Mouse (Mus musculus) intestine, embryonic 16.5 days (tissue): ENCODE data around the gene Kitl. TPM values are rescaled to one million over a fixed set of nuclear protein-coding genes. Genes with fewer than 3 reads are reported as not detected.

Source experiments
- ATAC-seq: fragments of 200-750 bp; cut with Nextera tagmentation; 2 replicates; pipeline ENCODE4 v1.8.0; 2017; ENCODE audit warnings: moderate TSS enrichment, moderate library complexity
- H3K27ac ChIP-seq: fragments of 300-500 bp; sonication (generic); 2 replicates; pipeline ENCODE4 v1.5.1; 2014; ENCODE audit warnings: mild to moderate bottlenecking, low read length
- H3K27me3 ChIP-seq: fragments of 300-500 bp; sonication (generic); replicated peaks from 2 replicates; pipeline ENCODE4 v1.6.1; 2014; ENCODE audit warnings: low read length, control low read depth, mixed read lengths; ENCODE audit not compliant: control insufficient read depth, insufficient read depth
- H3K36me3 ChIP-seq: fragments of 300-500 bp; sonication (generic); 2 replicates; pipeline ENCODE4 v1.6.1; 2014; ENCODE audit warnings: low read length, control low read depth; ENCODE audit not compliant: control insufficient read depth, insufficient read depth
- H3K4me1 ChIP-seq: fragments of 300-500 bp; sonication (generic); 2 replicates; pipeline ENCODE4 v1.6.1; 2014; ENCODE audit warnings: low read length, control low read depth, mixed read lengths; ENCODE audit not compliant: control insufficient read depth, insufficient read depth
- H3K4me2 ChIP-seq: fragments of 300-500 bp; sonication (generic); 2 replicates; pipeline ENCODE4 v1.6.1; 2014; ENCODE audit warnings: low read depth, low read length, control low read depth
- H3K4me3 ChIP-seq: fragments of 300-500 bp; sonication (generic); 2 replicates; pipeline ENCODE4 v1.5.1; 2014; ENCODE audit warnings: mild to moderate bottlenecking, low read length
- H3K9ac ChIP-seq: fragments of 300-500 bp; sonication (generic); 2 replicates; pipeline ENCODE4 v1.6.1; 2014; ENCODE audit warnings: low read depth, low read length
- H3K9me3 ChIP-seq: fragments of 300-500 bp; sonication (generic); 2 replicates; pipeline ENCODE4 v1.6.1; 2016; ENCODE audit warnings: low read length, control low read depth; ENCODE audit not compliant: control insufficient read depth
- WGBS: fragments of 180-500 bp; shearing (Covaris S2); extraction: QIAGEN DNeasy Blood & Tissue Kit; methylation state at CpG from one replicate; pipeline ENCODE4 v1.1.7; 2014; 5-methylcytosine and 5-hydroxymethylcytosine counted together
- polyA plus RNA-seq: library from polyadenylated mRNA; unstranded; fragments of >200 nt; fragmentation: Nextera tagmentation; extraction: Ambion mirVana; gene quantifications from 2 replicates; pipeline ENCODE4 v1.2.1, GENCODE M21; 2015

Gene Kitl
- polyA plus RNA-seq, 1 experiment from 2014 or later, result 22.5 TPM

- no peak overlapping the region for H3K27ac ChIP-seq
- no peaks in the 10 kb centered on the region for H3K27me3 ChIP-seq
- H3K4me3 ChIP-seq, result no peak overlapping the region
- no peaks in the 10 kb centered on the region for H3K9me3 ChIP-seq
- H3K36me3 ChIP-seq, result no peaks in the 10 kb centered on the region; the same call in 1 of the 2 replicates
- H3K9ac ChIP-seq, result no peak overlapping the region
- H3K4me2 ChIP-seq, result no peak overlapping the region
- 65% methylated on average over 11 of the region's 11 CpGs for WGBS
- no peak for ATAC-seq
- peaks cover 13% of the 10 kb centered on the region for H3K4me1 ChIP-seq
Measured at GRCm38 (mm10) chr10:100022090-100022834, 6.8 kb downstream of the Kitl start.

GRCm38 (mm10) chr10:100022835-100023093 lies 7.3 kb downstream of the Kitl start:
- no peak for ATAC-seq
- Histone ChIP-seq H3K27me3 (no peaks in the 10 kb centered on the region), H3K9me3 (no peaks in the 10 kb centered on the region), H3K4me3 (no peak overlapping the region), H3K36me3 (no peaks in the 10 kb centered on the region; the same call in 1 of the 2 replicates), H3K9ac (no peak overlapping the region), H3K4me1 (peaks cover 8% of the 10 kb centered on the region), H3K27ac (no peak overlapping the region), H3K4me2 (no peak overlapping the region)
- WGBS, result 58% methylated on average over 1 of the region's 1 CpGs

- H3K4me1 ChIP-seq, result peaks cover 3% of the 10 kb centered on the region
- H3K9ac ChIP-seq, result no peak overlapping the region
- WGBS, result 64% methylated on average over 8 of the region's 8 CpGs
- H3K27ac ChIP-seq, result no peak overlapping the region
- peak; percentile 42; the same call in 1 of the 2 replicates for ATAC-seq
- H3K9me3 ChIP-seq, result no peaks in the 10 kb centered on the region
- no peaks in the 10 kb centered on the region; the same call in 1 of the 2 replicates for H3K36me3 ChIP-seq
- no peak overlapping the region for H3K4me3 ChIP-seq
- H3K4me2 ChIP-seq, result no peak overlapping the region
- no peaks in the 10 kb centered on the region for H3K27me3 ChIP-seq
Measured at GRCm38 (mm10) chr10:100025665-100026064, 10.2 kb downstream of the Kitl start.

- no peaks in the 10 kb centered on the region for H3K36me3 ChIP-seq
Measured at GRCm38 (mm10) chr10:100026778-100027177, 11.3 kb downstream of the Kitl start.

GRCm38 (mm10) chr10:100030385-100030784 lies 15.0 kb downstream of the Kitl start:
- no peak for ATAC-seq
- Histone ChIP-seq H3K4me2 (no peak overlapping the region), H3K36me3 (no peaks in the 10 kb centered on the region), H3K4me3 (no peak overlapping the region), H3K27me3 (no peaks in the 10 kb centered on the region), H3K9me3 (no peaks in the 10 kb centered on the region), H3K4me1 (peaks cover 13% of the 10 kb centered on the region), H3K27ac (no peak overlapping the region), H3K9ac (no peak overlapping the region)
- WGBS, result 87% methylated on average over 5 of the region's 5 CpGs

More at GRCm38 (mm10) chr10:100026778-100027177, 11.3 kb downstream of the Kitl start:
- H3K4me2 ChIP-seq, result no peak overlapping the region
- no peak overlapping the region for H3K27ac ChIP-seq
- no peak overlapping the region for H3K4me3 ChIP-seq
- no peaks in the 10 kb centered on the region for H3K9me3 ChIP-seq
- peaks cover 9% of the 10 kb centered on the region for H3K4me1 ChIP-seq
- no peak overlapping the region for H3K9ac ChIP-seq
- no peak for ATAC-seq
- WGBS, result 85% methylated on average over 1 of the region's 1 CpGs
- H3K27me3 ChIP-seq, result no peaks in the 10 kb centered on the region

- H3K9me3 ChIP-seq, result no peaks in the 10 kb centered on the region
- H3K27ac ChIP-seq, result peak overlapping the region; percentile 16
- no peaks in the 10 kb centered on the region for H3K36me3 ChIP-seq
- no peaks in the 10 kb centered on the region for H3K27me3 ChIP-seq
- no peak overlapping the region for H3K4me3 ChIP-seq
- peaks cover 16% of the 10 kb centered on the region for H3K4me1 ChIP-seq
- peak overlapping the region; percentile 20; the same call in 1 of the 2 replicates for H3K4me2 ChIP-seq
- WGBS, result 63% methylated on average over 12 of the region's 12 CpGs
- ATAC-seq, result no peak
- no peak overlapping the region for H3K9ac ChIP-seq
Measured at GRCm38 (mm10) chr10:100030980-100031516, 15.6 kb downstream of the Kitl start.

- Histone ChIP-seq H3K27me3 (no peaks in the 10 kb centered on the region), H3K4me1 (peaks cover 16% of the 10 kb centered on the region), H3K36me3 (no peaks in the 10 kb centered on the region), H3K27ac (no peak overlapping the region; the same call in 1 of the 2 replicates), H3K4me3 (no peak overlapping the region), H3K4me2 (peak overlapping the region; percentile 20; the same call in 1 of the 2 replicates), H3K9me3 (no peaks in the 10 kb centered on the region), H3K9ac (peak overlapping the region; percentile 23; the same call in 1 of the 2 replicates)
- no peak for ATAC-seq
- WGBS, result 22% methylated on average over 11 of the region's 11 CpGs
Measured at GRCm38 (mm10) chr10:100031631-100032030, 16.2 kb downstream of the Kitl start.

GRCm38 (mm10) chr10:100032566-100032965 lies 17.1 kb downstream of the Kitl start:
- H3K4me2 ChIP-seq, result no peak overlapping the region
- peaks cover 16% of the 10 kb centered on the region for H3K4me1 ChIP-seq
- H3K4me3 ChIP-seq, result no peak overlapping the region
- no peak overlapping the region for H3K27ac ChIP-seq
- H3K9ac ChIP-seq, result no peak overlapping the region
- no peaks in the 10 kb centered on the region for H3K36me3 ChIP-seq
- H3K9me3 ChIP-seq, result no peaks in the 10 kb centered on the region
- 77% methylated on average over 3 of the region's 3 CpGs for WGBS
- no peaks in the 10 kb centered on the region for H3K27me3 ChIP-seq
- ATAC-seq, result no peak

- Histone ChIP-seq H3K9me3 (no peaks in the 10 kb centered on the region), H3K36me3 (no peaks in the 10 kb centered on the region), H3K9ac (no peak overlapping the region), H3K4me2 (no peak overlapping the region), H3K27me3 (no peaks in the 10 kb centered on the region), H3K4me1 (peaks cover 18% of the 10 kb centered on the region), H3K27ac (no peak overlapping the region), H3K4me3 (no peak overlapping the region)
- no peak for ATAC-seq
- 60% methylated on average over 4 of the region's 4 CpGs for WGBS
Measured at GRCm38 (mm10) chr10:100036021-100036420, 20.6 kb downstream of the Kitl start.
